Mouse (Mus musculus) adrenal gland, adult (tissue): ENCODE measurements at regions not wholly inside any gene's neighbourhood (a gene's known extent, or its start where the extent isn't known, plus 50 kb on each side); places are given as distances from the start of the nearest gene placed in this dataset.
A peak's percentile ranks its signal among the peaks of the same experiment; 100 is the strongest.

ENCODE experiments used
- DNase-seq, 2 experiments: peaks; one replicate each; pipeline ENCODE4 v3.0.0; 2022 to 2023; ENCODE audit warnings: low spot score in 1 of 2; ENCODE audit not compliant: inconsistent age in 2 of 2

- DNase-seq: no peak
Measured at GRCm38 (mm10) chr7:111420698-111421097, 337.9 kb upstream of the Eif4g2 start.

GRCm38 (mm10) chr7:111417735-111418134 is 334.9 kb upstream of the Eif4g2 start:
- no peak for DNase-seq

GRCm38 (mm10) chr7:111416061-111416460 is 333.2 kb upstream of the Eif4g2 start:
- no peak for DNase-seq

- peak; percentile 18 to 78 for DNase-seq
Measured at GRCm38 (mm10) chr7:111413745-111414144, 330.9 kb upstream of the Eif4g2 start.

- DNase-seq: no peak
Measured at GRCm38 (mm10) chr7:111412957-111413356, 330.1 kb upstream of the Eif4g2 start.

- DNase-seq: no peak
Measured at GRCm38 (mm10) chr7:111411386-111411960, 328.6 kb upstream of the Eif4g2 start.

GRCm38 (mm10) chr7:111395972-111396371 is 313.1 kb upstream of the Eif4g2 start:
- no peak for DNase-seq

- no peak for DNase-seq
Measured at GRCm38 (mm10) chr7:111395111-111395510, 312.3 kb upstream of the Eif4g2 start.

- no peak for DNase-seq
Measured at GRCm38 (mm10) chr7:111393846-111394245, 311.0 kb upstream of the Eif4g2 start.

- no peak for DNase-seq
Measured at GRCm38 (mm10) chr7:111389690-111390089, 306.9 kb upstream of the Eif4g2 start.

- no peak for DNase-seq
Measured at GRCm38 (mm10) chr7:111374534-111374933, 291.7 kb upstream of the Eif4g2 start.

GRCm38 (mm10) chr7:111373380-111374173 is 290.7 kb upstream of the Eif4g2 start:
- DNase-seq: no peak

GRCm38 (mm10) chr7:111370421-111370887 is 287.6 kb upstream of the Eif4g2 start:
- DNase-seq: peak; percentile 87 to 95

GRCm38 (mm10) chr7:111368296-111369004 is 285.6 kb upstream of the Eif4g2 start:
- no peak for DNase-seq

GRCm38 (mm10) chr7:111366951-111367653 is 284.3 kb upstream of the Eif4g2 start:
- no peak for DNase-seq

GRCm38 (mm10) chr7:111365384-111365783 is 282.6 kb upstream of the Eif4g2 start:
- no peak for DNase-seq

GRCm38 (mm10) chr7:111363206-111363605 is 280.4 kb upstream of the Eif4g2 start:
- DNase-seq: no peak

GRCm38 (mm10) chr7:111362646-111363045 is 279.8 kb upstream of the Eif4g2 start:
- no peak for DNase-seq

- no peak for DNase-seq
Measured at GRCm38 (mm10) chr7:111355088-111355656, 272.3 kb upstream of the Eif4g2 start.

- no peak for DNase-seq
Measured at GRCm38 (mm10) chr7:111354066-111354465, 271.2 kb upstream of the Eif4g2 start.

- DNase-seq: no peak
Measured at GRCm38 (mm10) chr7:111352176-111352575, 269.3 kb upstream of the Eif4g2 start.
